Mouse (Mus musculus): ENCODE data around the gene Cacng5. TPM values are rescaled to one million over a fixed set of nuclear protein-coding genes. Genes with fewer than 3 reads are reported as not detected.

Gene Cacng5
- polyA plus RNA-seq, 2 experiments = 0.03 TPM; not detected in 1

GRCm38 (mm10) chr11:107895635-107896034 lies 19.2 kb downstream of the Cacng5 start:
- no peak overlapping the region for H3K9ac ChIP-seq (replicated peaks)
- 47% methylated on average over 4 of the region's 4 CpGs for WGBS (ENCODE audit: insufficient replicate concordance)
- no peaks in the 10 kb centered on the region for H3K27me3 ChIP-seq (ENCODE audit: control insufficient read depth, insufficient read depth, low read length)
- H3K36me3 ChIP-seq (replicated peaks; ENCODE audit: control insufficient read depth, insufficient read depth, low read depth) = no peaks in the 10 kb centered on the region
- H3K4me1 ChIP-seq (replicated peaks; ENCODE audit: control insufficient read depth in 2 of 2, insufficient read depth in 2 of 2, low read length in 1 of 2) = no peaks in the 10 kb centered on the region
- H3K4me3 ChIP-seq (ENCODE audit: insufficient read depth in 1 of 2, low read depth in 2 of 2, low read length in 2 of 2) = no peak overlapping the region
- ATAC-seq (ENCODE audit: insufficient read depth) (no peak), DNase-seq (ENCODE audit: low read depth in 3 of 3, low spot score in 3 of 3) (no peak)
- H3K9me3 ChIP-seq (ENCODE audit: control insufficient read depth, low read length) = no peaks in the 10 kb centered on the region
- TF ChIP-seq EP300 (IDR thresholded peaks at IDR 0.05; ENCODE audit: low read depth) (no peak), CTCF (IDR thresholded peaks at IDR 0.05; ENCODE audit: low read depth) (no peak)
- no peak overlapping the region for H3K4me2 ChIP-seq (ENCODE audit: low read depth)
- H3K27ac ChIP-seq = no peak overlapping the region

DNA sequence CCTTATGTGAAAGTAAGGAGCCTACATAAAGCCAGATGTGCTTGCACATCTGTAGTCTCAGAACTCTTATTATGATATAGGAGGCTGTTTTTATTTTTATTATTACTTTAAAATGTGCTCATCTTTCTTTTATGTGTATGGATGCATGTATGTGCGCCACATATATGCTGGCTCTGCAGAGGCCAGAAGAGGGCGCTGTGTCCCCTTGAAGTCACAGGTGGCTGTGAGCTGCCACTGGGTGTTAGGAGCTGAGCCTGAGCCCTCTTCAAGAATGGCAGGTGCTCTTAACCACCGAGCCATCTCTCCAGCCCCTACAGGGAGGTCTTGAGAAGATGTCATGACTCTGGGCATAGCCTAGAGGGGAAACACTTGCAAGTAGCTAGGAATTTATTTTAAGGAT lies 23.5 kb downstream of the Cacng5 start:
- ATAC-seq (ENCODE audit: insufficient read depth) (no peak), DNase-seq (ENCODE audit: low read depth in 3 of 3, low spot score in 3 of 3) (no peak)
- 75% methylated on average over 3 of the region's 3 CpGs for WGBS (ENCODE audit: insufficient replicate concordance)
- Histone ChIP-seq H3K9me3 (ENCODE audit: control insufficient read depth, low read length) (no peaks in the 10 kb centered on the region), H3K9ac (replicated peaks) (no peak overlapping the region), H3K36me3 (replicated peaks; ENCODE audit: control insufficient read depth, insufficient read depth, low read depth) (no peaks in the 10 kb centered on the region), H3K4me3 (ENCODE audit: insufficient read depth in 1 of 2, low read depth in 2 of 2, low read length in 2 of 2) (no peak overlapping the region), H3K4me1 (replicated peaks; ENCODE audit: control insufficient read depth in 2 of 2, insufficient read depth in 2 of 2, low read length in 1 of 2) (no peaks in the 10 kb centered on the region), H3K27me3 (ENCODE audit: control insufficient read depth, insufficient read depth, low read length) (no peaks in the 10 kb centered on the region), H3K4me2 (ENCODE audit: low read depth) (no peak overlapping the region), H3K27ac (no peak overlapping the region)
- peak; percentile 38 for TF ChIP-seq CTCF (IDR thresholded peaks at IDR 0.05; ENCODE audit: low read depth)
- TF ChIP-seq EP300 (IDR thresholded peaks at IDR 0.05; ENCODE audit: low read depth) = no peak

DNA sequence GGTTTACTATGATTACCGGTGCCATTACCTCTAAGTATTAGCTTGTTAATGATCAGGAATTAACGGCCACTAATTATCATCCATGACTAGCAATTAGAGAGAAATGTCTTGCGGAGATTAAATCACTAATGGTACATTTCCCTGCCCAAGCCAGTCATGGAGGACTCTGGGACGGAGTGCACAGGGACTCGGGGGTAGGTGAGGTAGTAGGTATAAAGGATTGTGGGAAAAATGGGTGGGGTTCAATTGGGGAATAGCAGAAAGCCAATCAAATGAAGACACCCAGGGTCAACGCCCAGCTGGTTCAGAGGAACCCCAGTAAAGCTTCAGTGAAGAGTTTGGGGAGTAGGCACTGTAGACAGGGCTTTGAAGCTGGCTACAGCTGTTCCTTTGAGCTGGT lies 27.5 kb downstream of the Cacng5 start:
- no peak for ATAC-seq (ENCODE audit: insufficient read depth)
- TF ChIP-seq CTCF (IDR thresholded peaks at IDR 0.05; ENCODE audit: low read depth) (no peak), EP300 (IDR thresholded peaks at IDR 0.05; ENCODE audit: low read depth) (no peak)
- no peak overlapping the region for H3K4me2 ChIP-seq (ENCODE audit: low read depth)
- 67% methylated on average over 6 of the region's 6 CpGs for WGBS (ENCODE audit: insufficient replicate concordance)
- no peak overlapping the region for H3K27ac ChIP-seq
- no peaks in the 10 kb centered on the region for H3K4me1 ChIP-seq (replicated peaks; ENCODE audit: control insufficient read depth in 2 of 2, insufficient read depth in 2 of 2, low read length in 1 of 2)
- no peaks in the 10 kb centered on the region for H3K27me3 ChIP-seq (ENCODE audit: control insufficient read depth, insufficient read depth, low read length)
- H3K9me3 ChIP-seq (ENCODE audit: control insufficient read depth, low read length) = no peaks in the 10 kb centered on the region
- DNase-seq (ENCODE audit: low read depth in 3 of 3, low spot score in 3 of 3) = no peak
- H3K9ac ChIP-seq (replicated peaks) = no peak overlapping the region
- no peak overlapping the region for H3K4me3 ChIP-seq (ENCODE audit: insufficient read depth in 1 of 2, low read depth in 2 of 2, low read length in 2 of 2)
- no peaks in the 10 kb centered on the region for H3K36me3 ChIP-seq (replicated peaks; ENCODE audit: control insufficient read depth, insufficient read depth, low read depth)

- no peak overlapping the region for H3K4me3 ChIP-seq (ENCODE audit: insufficient read depth in 1 of 2, low read depth in 2 of 2, low read length in 2 of 2)
- no peaks in the 10 kb centered on the region for H3K9me3 ChIP-seq (ENCODE audit: control insufficient read depth, low read length)
- ATAC-seq (ENCODE audit: insufficient read depth) (no peak), DNase-seq (ENCODE audit: low read depth in 3 of 3, low spot score in 3 of 3) (no peak)
- no peak overlapping the region for H3K4me2 ChIP-seq (ENCODE audit: low read depth)
- no peak overlapping the region for H3K9ac ChIP-seq (replicated peaks)
- WGBS (ENCODE audit: insufficient replicate concordance) = 53% methylated on average over 5 of the region's 5 CpGs
- no peaks in the 10 kb centered on the region for H3K27me3 ChIP-seq (ENCODE audit: control insufficient read depth, insufficient read depth, low read length)
- no peak overlapping the region for H3K27ac ChIP-seq
- H3K36me3 ChIP-seq (replicated peaks; ENCODE audit: control insufficient read depth, insufficient read depth, low read depth) = no peaks in the 10 kb centered on the region
- no peak for TF ChIP-seq EP300 (IDR thresholded peaks at IDR 0.05; ENCODE audit: low read depth)
- H3K4me1 ChIP-seq (replicated peaks; ENCODE audit: control insufficient read depth in 2 of 2, insufficient read depth in 2 of 2, low read length in 1 of 2) = no peaks in the 10 kb centered on the region
Observed at GRCm38 (mm10) chr11:107876840-107877239, 38.0 kb downstream of the Cacng5 start.

GRCm38 (mm10) chr11:107875861-107876494 lies 38.9 kb downstream of the Cacng5 start:
- H3K27me3 ChIP-seq (ENCODE audit: control insufficient read depth, insufficient read depth, low read length) = no peaks in the 10 kb centered on the region

More at GRCm38 (mm10) chr11:107875861-107876494, 38.9 kb downstream of the Cacng5 start:
- 57% methylated on average over 18 of the region's 18 CpGs for WGBS (ENCODE audit: insufficient replicate concordance)
- no peak for TF ChIP-seq CTCF (IDR thresholded peaks at IDR 0.05; ENCODE audit: low read depth)
- no peak for TF ChIP-seq EP300 (IDR thresholded peaks at IDR 0.05; ENCODE audit: low read depth)
- Histone ChIP-seq H3K27ac (no peak overlapping the region), H3K4me1 (replicated peaks; ENCODE audit: control insufficient read depth in 2 of 2, insufficient read depth in 2 of 2, low read length in 1 of 2) (no peaks in the 10 kb centered on the region), H3K4me3 (ENCODE audit: insufficient read depth in 1 of 2, low read depth in 2 of 2, low read length in 2 of 2) (no peak overlapping the region), H3K9ac (replicated peaks) (no peak overlapping the region), H3K9me3 (ENCODE audit: control insufficient read depth, low read length) (no peaks in the 10 kb centered on the region), H3K4me2 (ENCODE audit: low read depth) (no peak overlapping the region), H3K36me3 (replicated peaks; ENCODE audit: control insufficient read depth, insufficient read depth, low read depth) (no peaks in the 10 kb centered on the region)
- DNase-seq (ENCODE audit: low read depth in 3 of 3, low spot score in 3 of 3) (no peak), ATAC-seq (ENCODE audit: insufficient read depth) (no peak)

Data from liver, embryonic 14.5 days (tissue).